25 mouse cellular contexts compared by ENCODE assay signal in genomic region chr8:17588189-17588588, GRCm38 (mm10).
DNase-seq lines count a peak whose midpoint lies in the region; ATAC-seq and TF ChIP-seq lines count a peak whose summit lies in the region.
"Had no signal": no experiment of that assay in that cellular context is flagged by ENCODE, and none has a peak within 500 bp of the region (broad histone marks: within the 10 kb centered on the region; RNA-seq: fewer than 3 reads in every experiment).

No protein-coding gene starts in this region.

- peaks cover 13% of the 10 kb centered on the region; the same call in 1 of the 2 replicates for H3K4me1 ChIP-seq in forebrain, embryonic 10.5 days
- peaks cover 8% of the 10 kb centered on the region for H3K4me1 ChIP-seq in forebrain, embryonic 15.5 days
- H3K4me1 ChIP-seq in hindbrain, embryonic 16.5 days (ENCODE audit: control insufficient read depth, insufficient read depth, low read depth, low read length), result no peaks in the 10 kb centered on the region
- no peaks in the 10 kb centered on the region for H3K4me1 ChIP-seq in hindbrain, embryonic 10.5 days (replicated peaks)
- H3K4me1 ChIP-seq in forebrain, postnatal 0 days (ENCODE audit: insufficient read depth), result 0 out of 2 replicates have a peak, but pooled peaks cover 4% of the 10 kb centered on the region
- H3K4me1 ChIP-seq: embryonic facial prominence, embryonic 15.5 days; hindbrain, embryonic 15.5 days; liver, embryonic 13.5 days; stomach, embryonic 15.5 days had no signal

- H3K4me2 ChIP-seq in forebrain, embryonic 15.5 days (replicated peaks), result no peak overlapping the region
- H3K4me2 ChIP-seq in hindbrain, embryonic 16.5 days (ENCODE audit: low read length), result no peak overlapping the region
- H3K4me2 ChIP-seq in forebrain, postnatal 0 days (ENCODE audit: low read depth), result no peak overlapping the region
- H3K4me2 ChIP-seq: embryonic facial prominence, embryonic 15.5 days; hindbrain, embryonic 15.5 days; liver, embryonic 13.5 days; midbrain, embryonic 11.5 days; neural tube, embryonic 13.5 days; stomach, embryonic 15.5 days had no signal

- H3K9me3 ChIP-seq in forebrain, embryonic 10.5 days, result no peaks in the 10 kb centered on the region
- no peaks in the 10 kb centered on the region for H3K9me3 ChIP-seq in forebrain, embryonic 15.5 days
- no peaks in the 10 kb centered on the region for H3K9me3 ChIP-seq in hindbrain, embryonic 16.5 days (ENCODE audit: control insufficient read depth, low read length)
- no peaks in the 10 kb centered on the region for H3K9me3 ChIP-seq in hindbrain, embryonic 10.5 days
- H3K9me3 ChIP-seq in forebrain, postnatal 0 days (ENCODE audit: low read length), result no peaks in the 10 kb centered on the region
- H3K9me3 ChIP-seq: embryonic facial prominence, embryonic 15.5 days; hindbrain, embryonic 15.5 days; liver, embryonic 13.5 days; neural tube, embryonic 13.5 days; stomach, embryonic 15.5 days had no signal

- H3K4me3 ChIP-seq in forebrain, embryonic 10.5 days, result no peak overlapping the region
- H3K4me3 ChIP-seq in forebrain, embryonic 15.5 days, result no peak overlapping the region
- H3K4me3 ChIP-seq in hindbrain, embryonic 16.5 days (ENCODE audit: low read length), result no peak overlapping the region
- no peak overlapping the region for H3K4me3 ChIP-seq in hindbrain, embryonic 10.5 days
- H3K4me3 ChIP-seq in forebrain, postnatal 0 days (ENCODE audit: low read depth, low read length), result no peak overlapping the region
- H3K4me3 ChIP-seq: embryonic facial prominence, embryonic 15.5 days; heart, adult 2 months; hindbrain, embryonic 15.5 days; left cerebral cortex, adult 2 months; liver, embryonic 13.5 days; neural tube, embryonic 13.5 days; stomach, embryonic 15.5 days had no signal

- no peaks in the 10 kb centered on the region for H3K36me3 ChIP-seq in forebrain, embryonic 10.5 days (replicated peaks)
- no peaks in the 10 kb centered on the region for H3K36me3 ChIP-seq in forebrain, embryonic 15.5 days
- no peaks in the 10 kb centered on the region for H3K36me3 ChIP-seq in hindbrain, embryonic 16.5 days (ENCODE audit: control insufficient read depth, insufficient read depth, low read length)
- H3K36me3 ChIP-seq in hindbrain, embryonic 10.5 days, result no peaks in the 10 kb centered on the region
- no peaks in the 10 kb centered on the region for H3K36me3 ChIP-seq in forebrain, postnatal 0 days (ENCODE audit: insufficient read depth)
- H3K36me3 ChIP-seq: embryonic facial prominence, embryonic 15.5 days; hindbrain, embryonic 15.5 days; liver, embryonic 13.5 days; neural tube, embryonic 13.5 days; stomach, embryonic 15.5 days had no signal

- no peak for TF ChIP-seq CTCF in brain, embryonic 14.5 days (IDR thresholded peaks at IDR 0.05; ENCODE audit: borderline replicate concordance, extremely low read depth, insufficient read depth, insufficient read length)
- TF ChIP-seq CTCF in forebrain, postnatal 0 days (IDR thresholded peaks at IDR 0.05; ENCODE audit: low read depth), result no peak

- TF ChIP-seq POLR2A in brain, embryonic 14.5 days (IDR thresholded peaks at IDR 0.05; ENCODE audit: borderline replicate concordance, extremely low read depth, insufficient read depth, insufficient read length, poor library complexity, severe bottlenecking), result no peak

- no peaks in the 10 kb centered on the region for H3K27me3 ChIP-seq in forebrain, embryonic 10.5 days (ENCODE audit: poor library complexity, severe bottlenecking)
- no peaks in the 10 kb centered on the region for H3K27me3 ChIP-seq in forebrain, embryonic 15.5 days
- no peaks in the 10 kb centered on the region for H3K27me3 ChIP-seq in hindbrain, embryonic 16.5 days (replicated peaks; ENCODE audit: control insufficient read depth, insufficient read depth, low read length)
- H3K27me3 ChIP-seq in hindbrain, embryonic 10.5 days (ENCODE audit: insufficient read depth, poor library complexity, severe bottlenecking), result no peaks in the 10 kb centered on the region
- no peaks in the 10 kb centered on the region for H3K27me3 ChIP-seq in forebrain, postnatal 0 days (ENCODE audit: insufficient read depth, low read length)
- H3K27me3 ChIP-seq: embryonic facial prominence, embryonic 15.5 days; hindbrain, embryonic 15.5 days; liver, embryonic 13.5 days; neural tube, embryonic 13.5 days; stomach, embryonic 15.5 days had no signal

- H3K27ac ChIP-seq in forebrain, embryonic 10.5 days, result peak overlapping the region; percentile 44; the same call in 1 of the 2 replicates
- no peak overlapping the region for H3K27ac ChIP-seq in forebrain, embryonic 15.5 days (replicated peaks)
- no peak overlapping the region for H3K27ac ChIP-seq in hindbrain, embryonic 16.5 days (ENCODE audit: low read depth, low read length)
- no peak overlapping the region for H3K27ac ChIP-seq in hindbrain, embryonic 10.5 days
- H3K27ac ChIP-seq in forebrain, postnatal 0 days (ENCODE audit: low read depth, low read length), result no peak overlapping the region
- H3K27ac ChIP-seq: embryonic facial prominence, embryonic 15.5 days; hindbrain, embryonic 15.5 days; kidney, postnatal 0 days; left cerebral cortex, adult 2 months; liver, embryonic 13.5 days; neural tube, embryonic 13.5 days; stomach, embryonic 15.5 days had no signal

- ATAC-seq in forebrain, embryonic 15.5 days (replicated peaks), result no peak
- 0 out of 2 replicates have a peak, but pooled peaks have one; percentile 50 for ATAC-seq in hindbrain, embryonic 16.5 days
- ATAC-seq in forebrain, postnatal 0 days, result peak; percentile 62
- ATAC-seq: intestine, embryonic 16.5 days had no signal

- no peak for DNase-seq in forebrain, embryonic 10.5 days (ENCODE audit: extremely low spot score, low spot score)
- DNase-seq in hindbrain, embryonic 10.5 days (ENCODE audit: low spot score), result no peak
- DNase-seq in brain, embryonic 14.5 days (ENCODE audit: low read depth), result peak; percentile 34
- no peak for DNase-seq in forebrain, postnatal 0 days
- no peak for DNase-seq in embryo, embryonic 10.5 days (ENCODE audit: low spot score)
- DNase-seq: adrenal gland, postnatal 10 days; cerebellum, adult 8-10 months; cerebellum, postnatal 36 days; gastrocnemius, postnatal 14 days; layer of hippocampus, adult 9-11 months; liver, embryonic 13.5 days; lung, adult 2 months; lung, postnatal 14 days; thymus, postnatal 25 days had no signal

- no peak overlapping the region for H3K9ac ChIP-seq in forebrain, embryonic 15.5 days (replicated peaks)
- no peak overlapping the region for H3K9ac ChIP-seq in hindbrain, embryonic 16.5 days (ENCODE audit: low read depth, low read length)
- H3K9ac ChIP-seq in forebrain, postnatal 0 days, result no peak overlapping the region
- H3K9ac ChIP-seq: embryonic facial prominence, embryonic 15.5 days; hindbrain, embryonic 15.5 days; liver, embryonic 13.5 days; neural tube, embryonic 13.5 days; stomach, embryonic 15.5 days had no signal
